Mouse (Mus musculus) c-Kit-positive CD71-positive TER-119-positive erythroid progenitor cells, embryonic 14.5 days (primary cell): ENCODE data around the gene Slc6a3.
A peak's percentile ranks its signal among the peaks of the same experiment; 100 is the strongest.

Experiments used
- DNase-seq: peaks from one replicate; pipeline ENCODE4 v3.0.0-alpha.2; 2013; ENCODE audit warnings: low spot score

Slc6a3 gene

GRCm38 (mm10) chr13:73536403-73536821, at the start of gene Slc6a3:
Gene Slc6a3 (plus strand): TSS chr13:73536747.
- DNase-seq: peak; percentile 71

DNA sequence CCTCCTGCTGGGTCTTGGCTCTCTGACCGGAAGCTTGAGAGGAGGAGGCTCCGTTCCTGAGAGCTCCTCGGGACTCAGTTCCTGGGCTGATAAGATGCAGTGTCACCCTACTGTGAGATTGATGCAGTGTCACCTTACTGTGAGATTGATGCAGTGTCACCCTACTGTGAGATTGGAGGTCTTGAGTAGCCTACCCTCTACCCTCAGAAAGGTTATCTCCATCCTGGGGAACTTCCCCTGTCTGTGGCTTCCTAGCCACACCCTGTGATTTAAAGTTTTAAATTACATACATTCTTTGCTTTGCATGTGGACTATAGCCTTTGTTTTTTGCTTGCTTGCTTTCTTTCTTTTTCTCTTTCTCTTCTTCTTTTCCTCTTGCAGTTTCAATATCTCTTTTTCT, 48.4 kb upstream of the Slc6a3 start:
- no peak for DNase-seq

- no peak for DNase-seq
These were observed 47.8 kb upstream of the Slc6a3 start for GRCm38 (mm10) chr13:73488707-73489106.

DNA sequence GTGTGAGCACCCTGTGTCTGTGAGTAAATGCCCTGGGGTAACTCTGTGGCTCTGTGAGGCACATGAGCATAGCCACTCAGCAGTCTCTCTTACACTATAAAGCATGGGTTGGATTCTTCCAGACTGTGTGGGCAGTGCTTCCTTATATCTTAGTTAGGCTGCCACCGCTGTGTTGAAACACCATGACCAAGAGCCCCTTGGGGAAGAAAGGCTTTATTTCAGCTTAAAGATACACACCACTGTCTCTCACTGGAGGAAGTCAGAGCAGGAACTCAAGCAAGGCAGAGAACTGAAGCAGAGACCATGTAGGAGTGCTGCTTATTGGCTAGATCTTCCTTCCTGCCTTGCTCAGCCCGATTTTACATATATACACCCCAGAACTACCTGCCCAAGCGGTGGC, 46.6 kb upstream of the Slc6a3 start:
- DNase-seq: no peak

GRCm38 (mm10) chr13:73490564-73491170, 45.9 kb upstream of the Slc6a3 start:
- no peak for DNase-seq

GRCm38 (mm10) chr13:73493183-73493582, 43.4 kb upstream of the Slc6a3 start:
- DNase-seq: no peak

DNA sequence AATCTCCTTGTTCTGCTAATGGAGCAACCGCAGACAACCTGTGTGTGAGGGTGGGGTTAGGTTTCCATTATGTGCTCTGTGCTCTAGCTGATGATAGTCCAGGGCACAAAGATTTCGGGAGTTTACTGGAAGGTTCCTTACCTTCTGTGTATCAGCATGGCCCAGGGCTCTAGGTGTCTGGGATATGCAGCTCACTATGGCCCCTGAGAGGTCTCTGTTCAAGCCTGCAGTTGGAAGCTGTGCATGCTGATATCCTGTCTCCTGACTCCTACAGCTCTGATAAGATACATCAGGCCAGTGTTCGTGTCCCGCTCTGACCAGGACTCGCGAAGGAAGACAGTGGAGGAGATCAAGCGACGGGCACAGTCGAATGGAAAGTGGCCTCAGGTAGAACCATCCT, 42.0 kb upstream of the Slc6a3 start:
- no peak for DNase-seq

- no peak for DNase-seq
These were observed 40.4 kb upstream of the Slc6a3 start for GRCm38 (mm10) chr13:73496137-73496536.

- peak; percentile 79 for DNase-seq
These were observed 36.5 kb upstream of the Slc6a3 start for GRCm38 (mm10) chr13:73499893-73500604.

DNA sequence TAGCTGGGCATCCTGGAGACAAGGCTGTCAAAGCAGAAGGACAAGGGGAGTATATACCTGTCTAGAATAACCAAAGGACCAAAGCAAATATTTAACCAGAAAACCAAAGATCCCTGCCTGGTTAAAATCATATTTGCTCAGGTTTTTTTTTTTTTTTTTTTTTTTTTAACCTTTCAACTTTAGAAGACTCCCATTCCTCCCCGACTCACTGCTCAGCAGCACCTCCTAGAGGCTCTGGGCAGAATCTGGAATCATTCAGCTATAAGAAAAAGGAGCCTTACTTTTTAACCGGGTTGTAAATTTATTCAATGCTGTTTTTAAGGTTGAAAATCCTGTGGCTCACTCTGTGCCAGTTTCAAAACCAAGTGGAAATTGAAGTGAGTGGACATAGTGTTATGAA, 33.8 kb upstream of the Slc6a3 start:
- DNase-seq: peak; percentile 52

- peak; percentile 71 for DNase-seq
These were observed 30.7 kb upstream of the Slc6a3 start for GRCm38 (mm10) chr13:73505686-73506467.

DNA sequence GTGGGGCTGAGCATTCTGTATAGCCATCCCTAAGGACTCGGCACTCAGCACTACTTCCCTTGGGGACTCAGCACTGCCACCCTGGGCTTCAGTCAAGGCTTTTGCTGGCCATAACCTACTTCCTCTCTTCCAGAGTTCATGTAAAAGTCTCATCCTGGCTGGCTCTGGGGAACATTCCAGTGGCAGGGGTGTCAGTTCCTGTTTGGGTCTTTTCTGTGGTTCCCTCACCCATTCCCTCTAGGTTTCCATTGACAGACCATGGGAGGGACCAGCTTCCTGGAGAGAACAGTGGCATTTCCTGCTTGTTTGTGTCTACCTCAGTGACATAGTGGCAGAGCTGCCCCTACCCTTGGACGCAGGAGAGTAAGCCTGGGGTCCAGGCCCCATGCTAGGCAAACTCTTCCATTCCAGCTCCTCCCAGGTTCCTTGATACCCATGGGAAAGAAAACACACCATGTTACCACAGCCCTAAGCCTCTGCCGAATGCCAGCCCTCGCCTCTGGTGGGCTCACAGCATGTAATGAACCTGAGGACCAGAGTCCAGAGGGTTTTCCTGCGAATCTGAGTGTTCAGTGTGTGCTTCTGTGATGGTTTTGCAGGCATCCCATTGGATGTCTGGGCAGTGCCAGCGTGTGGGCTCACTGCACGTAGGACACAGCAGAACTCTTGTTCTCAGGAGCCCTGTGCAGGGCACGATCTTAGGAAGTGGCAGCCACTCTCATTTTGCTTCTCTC, 27.6 kb upstream of the Slc6a3 start:
- DNase-seq: no peak

DNA sequence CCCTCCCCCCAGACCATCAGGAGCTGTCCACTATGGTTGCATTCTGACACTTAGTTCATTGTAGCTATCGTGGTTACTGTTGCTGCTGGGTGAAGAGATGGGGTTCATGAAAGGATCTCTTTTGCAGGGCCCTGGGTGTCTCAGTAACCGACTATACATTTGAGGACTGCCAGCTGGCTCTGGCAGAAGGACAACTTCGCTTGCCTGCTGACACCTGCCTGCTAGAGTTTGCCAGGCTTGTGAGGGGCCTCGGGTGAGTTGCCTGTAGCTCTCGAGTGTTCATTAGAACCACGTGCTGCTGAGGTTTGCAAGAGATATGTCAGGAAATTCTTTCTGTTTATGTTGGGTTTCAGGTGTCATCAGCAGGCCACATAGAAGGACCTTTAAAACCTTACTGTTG, 26.7 kb upstream of the Slc6a3 start:
- no peak for DNase-seq

GRCm38 (mm10) chr13:73512776-73513673, 23.5 kb upstream of the Slc6a3 start:
- peak; percentile 76 for DNase-seq

DNA sequence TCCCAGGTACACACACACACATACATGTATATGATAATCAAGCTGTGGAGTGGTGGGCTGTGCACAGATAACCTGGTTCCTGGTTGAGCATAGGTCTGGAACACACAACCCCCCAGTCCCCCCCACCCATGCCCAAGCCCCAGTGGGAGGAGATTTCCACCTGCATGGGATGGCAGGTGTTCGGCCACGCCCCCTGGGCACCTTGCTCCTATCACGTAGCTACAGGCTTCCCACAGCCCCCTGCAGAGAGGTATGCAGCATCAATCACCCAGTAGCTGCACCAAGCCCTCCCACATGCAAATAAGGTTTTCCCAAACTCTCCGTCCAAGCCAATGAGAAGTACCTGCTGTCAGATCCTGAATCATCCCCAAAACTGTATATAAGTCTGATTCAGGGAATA, 19.7 kb upstream of the Slc6a3 start:
- no peak for DNase-seq

DNA sequence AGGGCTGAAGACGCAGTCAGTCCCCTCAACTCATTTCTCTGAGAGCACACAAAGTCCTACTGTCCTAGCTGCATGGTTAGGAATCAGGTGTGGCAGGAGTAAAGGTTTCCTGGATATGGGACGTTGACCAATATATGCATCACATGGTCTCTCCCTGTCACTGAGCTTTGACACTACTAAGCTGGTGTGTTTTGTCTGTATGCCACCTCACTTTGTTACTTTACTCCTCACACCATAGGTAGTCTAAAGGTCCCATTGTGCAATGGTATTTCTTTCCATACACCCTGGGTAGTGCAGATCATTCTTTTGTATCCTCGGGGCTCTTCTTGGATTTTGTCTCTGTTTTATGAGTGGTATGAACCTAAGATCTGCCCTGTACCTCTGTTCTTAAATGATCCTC, 2.8 kb upstream of the Slc6a3 start:
- DNase-seq: no peak

DNA sequence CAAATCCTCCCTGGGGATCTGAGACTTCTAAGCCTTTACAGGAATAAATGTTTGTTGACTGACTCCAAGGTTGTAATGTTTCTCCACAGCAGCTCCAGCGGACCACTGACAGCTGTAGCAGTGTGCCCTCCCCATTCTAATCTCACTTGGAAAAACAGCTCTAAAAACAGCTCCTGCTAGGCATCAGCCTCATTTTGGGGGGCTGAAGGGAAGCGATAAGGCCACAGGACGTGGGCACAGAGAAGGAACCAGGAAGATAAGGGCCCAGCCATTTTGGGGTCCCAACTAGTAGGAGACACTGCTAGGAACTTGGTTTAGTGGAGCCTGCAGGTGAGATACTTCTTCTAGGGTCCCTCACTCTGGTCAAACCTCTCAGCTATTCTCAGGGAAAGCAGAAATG, 1.3 kb upstream of the Slc6a3 start:
- DNase-seq: no peak

GRCm38 (mm10) chr13:73536824-73537223, 277 bp downstream of the Slc6a3 start:
- no peak for DNase-seq

DNA sequence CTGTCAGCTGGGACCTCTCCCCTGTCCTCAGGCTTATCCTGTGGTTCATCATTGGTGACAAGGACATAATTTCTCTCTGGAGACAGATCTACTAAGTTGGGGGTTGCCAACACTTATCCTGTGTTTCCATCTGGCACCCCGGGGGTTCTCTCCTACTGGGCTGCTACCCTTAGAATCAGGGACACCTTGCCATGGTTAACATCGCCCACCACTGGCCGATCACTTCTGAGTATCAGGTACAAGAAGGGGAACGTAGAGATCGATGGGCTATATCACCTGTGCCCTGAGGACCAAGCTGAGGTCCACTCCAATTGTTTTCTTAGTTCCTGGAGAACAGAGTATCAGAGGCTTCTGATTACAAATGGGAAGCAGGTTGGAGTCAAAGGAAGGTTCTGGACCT, 27.7 kb downstream of the Slc6a3 start:
- DNase-seq: no peak

DNA sequence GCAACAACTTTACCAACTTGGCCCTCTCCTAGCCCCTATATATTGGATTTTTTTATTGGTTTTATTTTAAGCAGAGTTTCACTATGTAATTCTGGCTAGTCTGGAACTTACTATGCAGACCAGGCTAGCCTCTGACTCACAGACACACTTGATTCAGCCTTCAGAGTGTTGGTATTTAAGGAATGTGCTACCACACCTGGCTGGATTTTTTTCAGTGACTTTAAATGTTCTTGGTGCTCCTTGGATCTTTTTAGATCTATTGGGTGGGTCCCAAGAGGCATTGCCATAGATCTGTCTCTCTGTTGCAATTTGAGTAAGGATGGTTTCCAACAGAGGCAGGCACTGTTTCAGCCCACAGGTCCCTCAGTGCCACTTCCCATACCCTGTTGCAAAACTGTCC, 38.5 kb downstream of the Slc6a3 start:
- DNase-seq: no peak

- DNase-seq: no peak
These were observed 40.7 kb downstream of the Slc6a3 start for GRCm38 (mm10) chr13:73577277-73577676.
